Mouse (Mus musculus): ENCODE results near the gene Rapgef4. TPM values are rescaled to one million over a fixed set of nuclear protein-coding genes. Genes with fewer than 3 reads are reported as not detected.
"Not testable (repeated sequence)": the region's sequence is repeated elsewhere in the genome, so short reads cannot be mapped to it uniquely, and the experiment has no call there.

Gene Rapgef4
- polyA plus RNA-seq, 1 experiment from 2014 or later: 4.2 TPM

DNA sequence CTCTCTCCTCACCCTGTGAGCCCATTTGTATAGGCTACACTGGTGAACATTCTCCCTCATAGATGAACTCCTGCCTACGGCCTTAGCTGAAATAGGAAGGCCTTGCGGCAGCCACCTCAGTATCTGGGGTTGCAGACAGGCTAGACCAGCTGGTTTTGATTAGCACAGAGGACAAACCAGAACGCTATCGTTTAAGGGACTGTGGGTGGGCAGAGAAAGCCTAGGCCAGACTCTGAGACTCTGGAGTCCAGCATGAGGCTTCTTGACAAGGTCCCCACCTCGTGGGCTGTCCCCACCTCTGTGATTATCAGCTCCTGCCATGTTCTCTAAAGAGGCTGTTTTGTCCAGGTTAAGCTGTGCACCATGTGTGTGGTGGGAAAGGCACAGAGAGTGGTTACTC, 142.8 kb downstream of the Rapgef4 start:
- ATAC-seq (ENCODE audit: extremely low read depth, insufficient number of reproducible peaks, low FRiP score, low TSS enrichment): no peak
- 41% methylated on average over 5 of the region's 5 CpGs for WGBS
- Histone ChIP-seq H3K4me2 (no peak overlapping the region), H3K36me3 (no peaks in the 10 kb centered on the region), H3K4me3 (no peak overlapping the region), H3K27me3 (replicated peaks) (0 out of 2 replicates have a peak, but pooled peaks cover 3% of the 10 kb centered on the region), H3K9me3 (no peaks in the 10 kb centered on the region), H3K27ac (replicated peaks) (no peak overlapping the region), H3K4me1 (peaks cover 7% of the 10 kb centered on the region; the same call in 1 of the 2 replicates), H3K9ac (no peak overlapping the region)

DNA sequence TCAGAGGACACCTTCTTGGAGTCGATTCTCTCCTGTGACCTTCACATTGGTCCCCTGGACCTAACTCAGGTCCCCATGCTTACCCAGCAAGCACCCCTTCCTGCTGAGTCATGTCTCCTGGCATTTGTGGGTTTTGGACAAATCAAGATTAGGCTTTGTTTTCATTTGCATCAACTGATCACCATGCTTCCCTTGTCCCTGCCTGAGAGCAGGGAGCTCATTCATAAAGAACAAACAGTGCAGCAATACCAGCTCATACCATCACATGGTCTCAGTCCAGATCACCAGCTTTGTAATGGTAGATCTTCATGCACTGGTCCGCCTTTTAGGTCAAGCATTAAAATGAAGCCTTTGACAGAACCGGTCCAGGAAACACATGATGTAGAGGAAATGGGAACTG, 144.7 kb downstream of the Rapgef4 start:
- WGBS: 58% methylated on average over 3 of the region's 3 CpGs
- Histone ChIP-seq H3K27me3 (replicated peaks) (0 out of 2 replicates have a peak, but pooled peaks cover 3% of the 10 kb centered on the region), H3K27ac (replicated peaks) (no peak overlapping the region), H3K4me2 (no peak overlapping the region), H3K4me3 (no peak overlapping the region), H3K4me1 (peaks cover 7% of the 10 kb centered on the region; the same call in 1 of the 2 replicates), H3K36me3 (no peaks in the 10 kb centered on the region), H3K9me3 (no peaks in the 10 kb centered on the region), H3K9ac (no peak overlapping the region)
- no peak for ATAC-seq (ENCODE audit: extremely low read depth, insufficient number of reproducible peaks, low FRiP score, low TSS enrichment)

DNA sequence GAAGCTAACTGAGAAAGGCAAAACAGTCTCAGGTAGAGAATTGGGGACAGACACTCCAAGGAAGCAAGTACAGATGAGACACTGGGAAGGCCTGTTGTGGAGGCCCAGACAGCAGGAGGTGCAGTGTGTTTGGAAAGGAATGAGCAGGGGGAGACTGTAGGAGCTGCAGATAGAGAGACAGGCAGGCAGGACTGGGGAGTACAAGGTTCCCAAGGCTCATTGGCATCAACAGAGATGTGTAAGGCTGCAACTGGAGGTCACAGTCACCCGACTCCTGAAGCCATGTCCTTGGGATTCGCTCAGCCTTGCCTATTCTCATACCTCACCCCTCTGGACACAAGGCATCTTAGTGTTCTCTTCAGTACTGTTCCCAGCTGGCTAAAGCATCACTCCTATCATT, 145.4 kb downstream of the Rapgef4 start:
- no peak overlapping the region for H3K4me3 ChIP-seq
- 0 out of 2 replicates have a peak, but pooled peaks cover 3% of the 10 kb centered on the region for H3K27me3 ChIP-seq (replicated peaks)
- no peak overlapping the region for H3K27ac ChIP-seq (replicated peaks)
- no peaks in the 10 kb centered on the region for H3K36me3 ChIP-seq
- peaks cover 7% of the 10 kb centered on the region; the same call in 1 of the 2 replicates for H3K4me1 ChIP-seq
- no peak overlapping the region for H3K9ac ChIP-seq
- ATAC-seq (ENCODE audit: extremely low read depth, insufficient number of reproducible peaks, low FRiP score, low TSS enrichment): no peak
- no peak overlapping the region for H3K4me2 ChIP-seq
- 66% methylated on average over 2 of the region's 2 CpGs for WGBS
- H3K9me3 ChIP-seq: no peaks in the 10 kb centered on the region

DNA sequence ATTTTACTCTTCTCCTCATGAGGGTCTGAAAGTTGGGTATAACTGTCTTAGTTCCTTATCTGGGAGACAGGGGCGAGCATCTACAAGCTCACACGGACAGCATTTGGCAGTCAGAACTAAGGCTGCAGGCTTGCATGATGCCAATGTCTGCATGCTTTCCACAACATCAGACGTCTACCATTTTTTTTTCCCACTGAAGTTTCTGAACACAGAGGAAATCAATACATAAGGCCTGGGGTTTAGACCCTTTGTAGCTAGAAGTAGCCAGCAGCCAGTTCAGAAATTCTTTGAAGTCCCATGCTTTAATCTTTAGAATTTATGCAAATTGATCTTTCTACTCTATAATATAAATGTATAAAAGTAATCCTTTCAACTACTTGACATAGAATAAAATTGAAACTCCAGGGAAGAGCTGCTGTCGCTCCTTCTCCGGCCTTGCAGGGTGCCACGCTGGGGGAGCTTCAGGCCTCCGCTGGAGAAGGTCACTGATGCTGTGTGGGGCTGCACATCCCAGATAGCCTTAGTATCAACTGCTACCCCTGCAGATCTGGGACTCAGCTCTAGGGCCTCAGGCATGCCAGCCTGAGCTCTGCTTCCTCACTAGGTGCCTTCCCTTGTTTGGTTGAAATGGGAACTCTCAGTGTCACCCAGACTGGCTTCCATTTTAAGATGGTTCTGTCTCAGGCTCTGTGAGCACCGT, 148.7 kb downstream of the Rapgef4 start:
- H3K36me3 ChIP-seq: no peaks in the 10 kb centered on the region
- H3K4me1 ChIP-seq: no peaks in the 10 kb centered on the region
- ATAC-seq (ENCODE audit: extremely low read depth, insufficient number of reproducible peaks, low FRiP score, low TSS enrichment): no peak
- no peak overlapping the region for H3K4me2 ChIP-seq
- H3K9ac ChIP-seq: no peak overlapping the region
- H3K4me3 ChIP-seq: no peak overlapping the region
- WGBS: 70% methylated on average over 8 of the region's 8 CpGs
- no peaks in the 10 kb centered on the region for H3K27me3 ChIP-seq (replicated peaks)
- H3K9me3 ChIP-seq: no peaks in the 10 kb centered on the region
- H3K27ac ChIP-seq (replicated peaks): no peak overlapping the region

DNA sequence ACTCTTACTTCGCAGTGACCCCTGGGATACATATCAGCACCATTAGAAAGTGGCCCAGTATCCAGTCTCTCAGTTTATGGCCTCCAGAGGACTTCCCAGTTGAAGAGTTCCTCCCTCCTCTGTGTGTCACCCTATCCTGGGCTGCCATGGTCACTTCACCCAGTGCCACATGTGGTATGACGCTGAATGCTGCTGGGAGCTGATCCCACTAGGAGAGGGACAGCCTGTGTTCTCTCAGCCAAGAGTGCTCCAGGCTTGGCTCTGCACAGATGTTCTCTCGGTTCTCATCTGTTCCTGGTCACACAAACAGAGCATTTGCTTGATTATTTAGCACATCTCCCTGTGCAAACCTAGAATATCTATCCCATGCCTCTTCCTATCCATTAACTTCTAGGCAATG, 151.2 kb downstream of the Rapgef4 start:
- ATAC-seq (ENCODE audit: extremely low read depth, insufficient number of reproducible peaks, low FRiP score, low TSS enrichment): no peak
- Histone ChIP-seq H3K36me3 (no peaks in the 10 kb centered on the region), H3K9ac (no peak overlapping the region), H3K4me2 (no peak overlapping the region), H3K9me3 (no peaks in the 10 kb centered on the region), H3K27me3 (replicated peaks) (no peaks in the 10 kb centered on the region), H3K4me3 (no peak overlapping the region), H3K27ac (replicated peaks) (no peak overlapping the region), H3K4me1 (0 out of 2 replicates have a peak, but pooled peaks cover 2% of the 10 kb centered on the region)
- WGBS: 82% methylated on average over 3 of the region's 3 CpGs

DNA sequence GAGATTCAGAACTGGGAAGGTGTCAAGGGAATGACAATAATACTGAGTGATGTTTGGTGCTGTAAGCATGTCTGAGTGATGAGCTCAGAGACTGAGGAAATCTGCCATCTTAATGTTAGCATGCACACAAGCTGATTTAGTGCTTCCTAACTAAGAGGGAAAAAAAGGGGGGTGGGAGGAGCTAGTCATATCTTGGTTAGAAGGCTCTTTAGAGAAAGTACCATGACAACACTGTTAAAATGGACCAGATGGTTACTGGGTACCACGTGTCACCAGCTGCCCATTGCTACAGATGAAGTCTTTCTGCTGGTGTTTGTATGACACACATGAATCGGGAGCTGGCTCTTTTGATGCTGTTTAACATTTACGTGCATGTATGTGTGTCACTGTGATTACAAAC, 155.0 kb downstream of the Rapgef4 start:
- Histone ChIP-seq H3K9me3 (no peaks in the 10 kb centered on the region), H3K4me2 (no peak overlapping the region), H3K36me3 (no peaks in the 10 kb centered on the region), H3K27me3 (replicated peaks) (no peaks in the 10 kb centered on the region), H3K27ac (replicated peaks) (no peak overlapping the region), H3K4me3 (no peak overlapping the region), H3K4me1 (0 out of 2 replicates have a peak, but pooled peaks cover 2% of the 10 kb centered on the region), H3K9ac (no peak overlapping the region)
- ATAC-seq (ENCODE audit: extremely low read depth, insufficient number of reproducible peaks, low FRiP score, low TSS enrichment): no peak
- 58% methylated on average over 3 of the region's 3 CpGs for WGBS

DNA sequence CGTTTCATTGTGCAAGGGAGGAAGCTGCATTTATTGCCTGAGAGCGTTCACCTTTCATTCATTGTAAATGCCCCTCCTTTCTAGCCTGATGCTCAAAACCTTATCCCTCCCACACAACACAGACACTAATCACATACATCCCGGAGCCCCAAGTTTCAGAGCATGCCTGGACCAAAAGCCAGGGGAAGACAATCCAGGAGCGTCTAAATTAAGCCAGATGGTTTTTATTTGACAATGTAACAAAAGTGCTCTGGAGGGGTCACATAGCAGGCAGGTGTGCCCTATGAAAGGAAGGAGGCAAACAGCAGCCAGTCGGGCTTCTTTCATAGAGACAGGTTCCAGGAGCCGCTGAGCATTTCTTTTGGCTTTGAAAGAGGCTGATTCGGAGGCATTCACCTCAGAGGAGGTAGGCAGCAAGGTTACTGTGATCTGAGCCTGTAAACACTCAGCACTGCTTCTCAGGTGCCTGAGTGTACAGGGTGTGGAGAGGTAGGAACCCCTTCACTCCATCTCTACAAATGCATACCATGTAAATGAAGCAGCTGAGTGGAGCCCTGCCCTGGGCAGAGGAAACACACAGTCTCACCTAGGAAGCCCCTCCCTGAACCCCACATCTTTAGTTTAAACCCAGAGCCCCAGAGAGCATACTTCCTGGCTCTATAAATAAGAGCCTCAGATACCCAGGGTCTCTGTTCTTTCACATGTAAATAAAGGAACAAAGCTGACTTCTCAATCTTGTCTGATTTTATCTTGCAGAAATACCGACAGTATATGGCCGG, 155.6 kb downstream of the Rapgef4 start:
- no peak overlapping the region for H3K4me3 ChIP-seq
- H3K4me2 ChIP-seq: no peak overlapping the region
- no peak overlapping the region for H3K27ac ChIP-seq (replicated peaks)
- H3K4me1 ChIP-seq: 0 out of 2 replicates have a peak, but pooled peaks cover 2% of the 10 kb centered on the region
- H3K9me3 ChIP-seq: no peaks in the 10 kb centered on the region
- no peak for ATAC-seq (ENCODE audit: extremely low read depth, insufficient number of reproducible peaks, low FRiP score, low TSS enrichment)
- 65% methylated on average over 9 of the region's 9 CpGs for WGBS
- H3K36me3 ChIP-seq: no peaks in the 10 kb centered on the region
- H3K9ac ChIP-seq: no peak overlapping the region
- H3K27me3 ChIP-seq (replicated peaks): no peaks in the 10 kb centered on the region

DNA sequence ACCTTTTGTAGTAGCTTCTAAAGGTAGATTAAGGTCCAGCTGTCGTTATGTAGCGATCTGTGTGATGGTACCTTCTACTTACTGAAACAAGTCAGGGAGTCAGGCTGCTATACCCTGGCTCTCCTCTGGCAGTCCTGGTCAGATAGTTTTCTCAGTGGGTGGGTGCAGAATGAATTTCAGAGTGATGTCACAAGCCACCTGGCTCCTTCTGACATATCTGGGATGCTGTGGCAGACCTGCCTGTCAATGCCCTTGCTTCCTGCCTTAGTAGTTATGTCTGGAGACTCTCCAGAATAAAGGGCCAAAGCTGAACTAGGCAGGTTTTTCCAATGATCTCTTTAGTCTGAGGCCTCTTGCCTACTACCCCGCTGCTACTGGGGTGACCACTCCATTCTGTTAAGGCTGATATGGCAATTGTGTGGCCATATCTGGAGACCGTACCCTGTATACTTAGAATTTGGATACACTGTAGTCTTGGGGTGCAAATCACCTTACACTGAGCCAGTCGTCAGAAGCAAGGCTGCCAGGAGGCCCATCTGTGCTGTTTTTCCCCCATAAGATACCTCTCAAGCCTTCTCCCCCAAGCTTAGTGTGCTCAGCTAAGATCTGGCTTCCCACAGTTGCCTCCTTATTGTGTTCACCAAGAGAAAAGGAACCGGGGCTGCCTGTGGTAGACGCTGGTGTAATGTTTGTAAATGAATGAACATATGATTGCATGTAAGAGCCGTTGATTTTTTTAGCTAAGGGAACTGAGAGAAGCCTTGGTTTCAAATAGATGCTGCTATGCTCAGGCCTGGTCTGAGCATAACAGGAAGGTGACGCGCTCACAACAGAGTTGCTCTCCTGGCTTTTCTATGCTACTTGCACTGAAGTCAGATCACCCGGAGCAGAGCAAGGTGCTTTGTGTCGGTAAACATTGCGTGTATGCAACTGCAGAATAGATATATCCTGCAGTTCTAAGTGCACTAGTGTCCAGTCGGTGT, 159.1 kb downstream of the Rapgef4 start:
- WGBS: 80% methylated on average over 14 of the region's 14 CpGs
- H3K4me1 ChIP-seq: peaks cover 11% of the 10 kb centered on the region
- H3K4me2 ChIP-seq: no peak overlapping the region
- ATAC-seq (ENCODE audit: extremely low read depth, insufficient number of reproducible peaks, low FRiP score, low TSS enrichment): no peak
- no peaks in the 10 kb centered on the region for H3K9me3 ChIP-seq
- no peaks in the 10 kb centered on the region for H3K27me3 ChIP-seq (replicated peaks)
- no peaks in the 10 kb centered on the region for H3K36me3 ChIP-seq
- H3K27ac ChIP-seq (replicated peaks): no peak overlapping the region
- H3K9ac ChIP-seq: no peak overlapping the region
- no peak overlapping the region for H3K4me3 ChIP-seq

DNA sequence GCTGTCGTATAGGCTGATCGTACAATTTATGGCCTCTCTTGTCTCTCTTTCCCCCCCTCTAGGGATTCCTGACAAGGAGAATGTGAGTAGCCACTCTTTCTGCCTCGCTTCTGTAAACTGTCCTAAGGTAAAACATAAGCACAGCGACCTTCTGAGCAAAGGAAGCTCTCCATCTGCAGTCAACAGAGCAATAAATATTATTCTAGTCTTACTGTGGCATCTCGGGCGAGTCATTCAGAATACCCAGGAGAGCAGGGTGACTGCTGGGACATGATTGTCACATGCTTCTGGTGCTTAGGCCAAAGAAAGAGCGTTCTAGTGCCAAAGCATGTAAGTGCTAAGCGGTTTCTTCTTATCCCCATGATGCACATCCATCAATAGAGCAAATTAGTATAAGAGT, 160.1 kb downstream of the Rapgef4 start:
- WGBS: 81% methylated on average over 8 of the region's 8 CpGs
- H3K27me3 ChIP-seq (replicated peaks): no peaks in the 10 kb centered on the region
- no peaks in the 10 kb centered on the region for H3K36me3 ChIP-seq
- ATAC-seq (ENCODE audit: extremely low read depth, insufficient number of reproducible peaks, low FRiP score, low TSS enrichment): no peak
- H3K9me3 ChIP-seq: no peaks in the 10 kb centered on the region
- H3K27ac ChIP-seq (replicated peaks): no peak overlapping the region
- H3K4me1 ChIP-seq: peaks cover 18% of the 10 kb centered on the region
- no peak overlapping the region for H3K4me3 ChIP-seq
- H3K4me2 ChIP-seq: no peak overlapping the region
- H3K9ac ChIP-seq: no peak overlapping the region

DNA sequence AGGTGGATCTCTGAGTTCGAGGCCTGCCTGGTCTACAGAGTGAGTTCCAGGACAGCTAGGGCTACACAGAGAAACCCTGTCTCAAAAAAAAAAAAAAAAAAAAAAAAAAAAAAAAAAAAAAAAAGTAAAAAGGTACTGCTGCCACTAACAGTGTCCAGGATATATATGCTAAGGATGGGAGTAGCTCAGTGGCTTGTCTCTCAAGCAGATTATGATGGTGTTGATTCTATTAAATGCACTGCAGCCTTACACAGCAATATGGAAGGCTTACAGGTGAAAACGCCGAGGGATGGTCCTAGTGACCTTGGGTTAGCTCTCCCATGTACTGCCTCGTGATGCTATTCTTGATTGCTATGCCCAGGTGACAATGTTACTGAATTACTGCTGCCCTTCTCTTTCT, 160.7 kb downstream of the Rapgef4 start:
- not testable (repeated sequence) for H3K4me2 ChIP-seq; H3K9me3 ChIP-seq; H3K36me3 ChIP-seq; H3K27ac ChIP-seq (replicated peaks); ATAC-seq (ENCODE audit: extremely low read depth, insufficient number of reproducible peaks, low FRiP score, low TSS enrichment); H3K9ac ChIP-seq; H3K4me3 ChIP-seq; H3K27me3 ChIP-seq (replicated peaks)
- H3K4me1 ChIP-seq: peaks cover 20% of the 10 kb centered on the region
- WGBS: 79% methylated on average over 4 of the region's 4 CpGs

DNA sequence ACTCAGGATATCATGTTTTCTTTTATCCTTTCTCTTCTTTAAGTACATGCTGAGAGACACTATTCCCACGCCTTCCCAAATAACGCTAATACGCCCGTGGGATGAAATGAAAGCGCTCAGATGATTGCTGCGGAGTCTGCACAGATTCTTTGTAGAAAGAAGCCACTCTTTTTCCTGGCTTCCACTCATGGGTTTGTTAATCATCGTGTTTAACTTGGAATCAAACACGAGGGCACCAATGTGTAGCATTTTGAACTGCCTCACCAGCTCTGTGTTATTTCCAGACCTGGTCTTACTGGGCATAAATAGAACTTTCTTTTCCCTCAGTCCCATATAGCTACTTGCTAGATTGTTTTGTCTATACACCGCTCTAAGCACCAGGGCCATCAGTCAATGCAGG, 162.4 kb downstream of the Rapgef4 start:
- no peak overlapping the region for H3K9ac ChIP-seq
- H3K9me3 ChIP-seq: no peaks in the 10 kb centered on the region
- no peak for ATAC-seq (ENCODE audit: extremely low read depth, insufficient number of reproducible peaks, low FRiP score, low TSS enrichment)
- 75% methylated on average over 9 of the region's 9 CpGs for WGBS
- no peak overlapping the region for H3K4me3 ChIP-seq
- no peak overlapping the region for H3K27ac ChIP-seq (replicated peaks)
- peaks cover 21% of the 10 kb centered on the region for H3K4me1 ChIP-seq
- no peak overlapping the region for H3K4me2 ChIP-seq
- H3K36me3 ChIP-seq: no peaks in the 10 kb centered on the region
- no peaks in the 10 kb centered on the region for H3K27me3 ChIP-seq (replicated peaks)
